Mouse (Mus musculus) kidney, postnatal 0 days (tissue): Measurements from ENCODE around the gene Cdk14. TPM values are rescaled to one million over a fixed set of nuclear protein-coding genes. Genes with fewer than 3 reads are reported as not detected.

Source experiments
- ATAC-seq: fragments of 200-750 bp; cut with Nextera tagmentation; replicated peaks from 2 replicates; pipeline ENCODE4 v1.8.0; 2017; ENCODE audit warnings: low read depth, moderate number of reproducible peaks, moderate TSS enrichment, moderate library complexity; ENCODE audit not compliant: low FRiP score
- DNase-seq: peaks from one replicate; pipeline ENCODE4 v3.0.0-alpha.2; 2016; ENCODE audit warnings: low spot score
- H3K27ac ChIP-seq: fragments of 300-500 bp; sonication (generic); 2 replicates; pipeline ENCODE4 v1.5.1; 2014; ENCODE audit warnings: mild to moderate bottlenecking
- H3K27me3 ChIP-seq: fragments of 300-500 bp; sonication (generic); 2 replicates; pipeline ENCODE4 v1.6.1; 2014; ENCODE audit warnings: low read length, mixed read lengths; ENCODE audit not compliant: insufficient read depth
- H3K36me3 ChIP-seq: fragments of 300-500 bp; sonication (generic); 2 replicates; pipeline ENCODE4 v1.6.1; 2014; ENCODE audit warnings: low read length, mixed read lengths; ENCODE audit not compliant: insufficient read depth
- H3K4me1 ChIP-seq: fragments of 300-500 bp; sonication (generic); replicated peaks from 2 replicates; pipeline ENCODE4 v1.6.1; 2014; ENCODE audit warnings: antibody characterized with exemption, low read length, mixed read lengths; ENCODE audit not compliant: insufficient read depth
- H3K4me2 ChIP-seq: fragments of 300-500 bp; sonication (generic); 2 replicates; pipeline ENCODE4 v1.6.1; 2014; ENCODE audit warnings: mild to moderate bottlenecking, low read length, moderate library complexity, mixed read lengths
- H3K4me3 ChIP-seq: fragments of 300-500 bp; sonication (generic); replicated peaks from 2 replicates; pipeline ENCODE4 v1.5.1; 2014; ENCODE audit warnings: low read depth, low read length
- H3K9ac ChIP-seq: fragments of 300-500 bp; sonication (generic); 2 replicates; pipeline ENCODE4 v1.6.1; 2014; ENCODE audit warnings: low read depth, low read length
- H3K9me3 ChIP-seq: fragments of 300-500 bp; sonication (generic); replicated peaks from 2 replicates; pipeline ENCODE4 v1.6.1; 2016; ENCODE audit warnings: low read length, inconsistent platforms, mixed read lengths
- CTCF ChIP-seq: IDR thresholded peaks from 2 replicates; pipeline ENCODE4 v1.5.1; 2016; ENCODE audit warnings: antibody characterized with exemption, low read depth, mild to moderate bottlenecking, moderate library complexity
- WGBS: fragments of 180-500 bp; shearing (Covaris S2); extraction: QIAGEN DNeasy Blood & Tissue Kit; methylation state at CpG from one replicate; pipeline ENCODE4 v1.1.7; 2014; 5-methylcytosine and 5-hydroxymethylcytosine counted together
- polyA plus RNA-seq: library from polyadenylated mRNA; unstranded; fragments of >200 nt; fragmentation: Nextera tagmentation; extraction: Ambion mirVana; gene quantifications from 2 replicates; pipeline ENCODE4 v1.2.1, GENCODE M21; 2015

Gene Cdk14
- polyA plus RNA-seq, 1 experiment from 2014 or later = 8.8 TPM

- Histone ChIP-seq H3K4me1 (no peaks in the 10 kb centered on the region), H3K27ac (no peak overlapping the region), H3K4me3 (no peak overlapping the region), H3K4me2 (no peak overlapping the region), H3K36me3 (no peaks in the 10 kb centered on the region), H3K27me3 (no peaks in the 10 kb centered on the region), H3K9me3 (no peaks in the 10 kb centered on the region), H3K9ac (no peak overlapping the region)
- ATAC-seq (no peak), DNase-seq (no peak)
- no peak for TF ChIP-seq CTCF
- 89% methylated on average over 4 of the region's 4 CpGs for WGBS
Measured at GRCm38 (mm10) chr5:5226966-5227365, 193.1 kb downstream of the Cdk14 start.

GRCm38 (mm10) chr5:5211780-5212135 is 208.4 kb downstream of the Cdk14 start:
- TF ChIP-seq CTCF = no peak
- Histone ChIP-seq H3K4me1 (no peaks in the 10 kb centered on the region), H3K27me3 (no peaks in the 10 kb centered on the region), H3K9ac (no peak overlapping the region), H3K36me3 (no peaks in the 10 kb centered on the region), H3K9me3 (no peaks in the 10 kb centered on the region), H3K4me2 (no peak overlapping the region), H3K27ac (no peak overlapping the region), H3K4me3 (no peak overlapping the region)
- 44% methylated on average over 1 of the region's 1 CpGs for WGBS
- no peak for ATAC-seq
- no peak for DNase-seq

GRCm38 (mm10) chr5:5211034-5211779 is 208.9 kb downstream of the Cdk14 start:
- no peak for DNase-seq
- H3K36me3 ChIP-seq = no peaks in the 10 kb centered on the region
- WGBS = 62% methylated on average over 7 of the region's 7 CpGs
- no peak overlapping the region for H3K4me2 ChIP-seq
- no peak for ATAC-seq
- H3K27me3 ChIP-seq = no peaks in the 10 kb centered on the region
- H3K27ac ChIP-seq = no peak overlapping the region
- TF ChIP-seq CTCF = no peak
- H3K9ac ChIP-seq = no peak overlapping the region
- H3K4me3 ChIP-seq = no peak overlapping the region
- H3K4me1 ChIP-seq = no peaks in the 10 kb centered on the region
- no peaks in the 10 kb centered on the region for H3K9me3 ChIP-seq

- H3K27me3 ChIP-seq = no peaks in the 10 kb centered on the region
- H3K4me2 ChIP-seq = no peak overlapping the region
- ATAC-seq (no peak), DNase-seq (no peak)
- TF ChIP-seq CTCF = no peak
- H3K9me3 ChIP-seq = no peaks in the 10 kb centered on the region
- no peak overlapping the region for H3K4me3 ChIP-seq
- H3K4me1 ChIP-seq = no peaks in the 10 kb centered on the region
- H3K36me3 ChIP-seq = no peaks in the 10 kb centered on the region
- H3K27ac ChIP-seq = no peak overlapping the region
- H3K9ac ChIP-seq = no peak overlapping the region
- 88% methylated on average over 4 of the region's 4 CpGs for WGBS
Measured at GRCm38 (mm10) chr5:5208016-5208415, 212.1 kb downstream of the Cdk14 start.

GRCm38 (mm10) chr5:5206012-5206411 is 214.1 kb downstream of the Cdk14 start:
- 83% methylated on average over 9 of the region's 9 CpGs for WGBS
- DNase-seq = no peak

GRCm38 (mm10) chr5:5194562-5195221 is 225.4 kb downstream of the Cdk14 start:
- no peaks in the 10 kb centered on the region for H3K9me3 ChIP-seq
- DNase-seq (no peak), ATAC-seq (no peak)
- no peak overlapping the region for H3K27ac ChIP-seq
- no peaks in the 10 kb centered on the region for H3K4me1 ChIP-seq
- H3K27me3 ChIP-seq = no peaks in the 10 kb centered on the region
- no peak for TF ChIP-seq CTCF
- H3K4me2 ChIP-seq = no peak overlapping the region
- no peaks in the 10 kb centered on the region for H3K36me3 ChIP-seq
- 97% methylated on average over 5 of the region's 5 CpGs for WGBS
- no peak overlapping the region for H3K4me3 ChIP-seq
- no peak overlapping the region for H3K9ac ChIP-seq

More at GRCm38 (mm10) chr5:5206012-5206411, 214.1 kb downstream of the Cdk14 start:
- no peak for ATAC-seq
- Histone ChIP-seq H3K4me2 (no peak overlapping the region), H3K27me3 (no peaks in the 10 kb centered on the region), H3K9me3 (no peaks in the 10 kb centered on the region), H3K36me3 (no peaks in the 10 kb centered on the region), H3K4me3 (no peak overlapping the region), H3K27ac (no peak overlapping the region), H3K4me1 (no peaks in the 10 kb centered on the region), H3K9ac (no peak overlapping the region)
- no peak for TF ChIP-seq CTCF
